Mouse (Mus musculus) neutrophil, adult 5-6 weeks (primary cell): ENCODE measurements around the gene Ptpn23. TPM values are rescaled to one million over a fixed set of nuclear protein-coding genes. Genes with fewer than 3 reads are reported as not detected.

Experiments
- ATAC-seq: fragments of 151-379, 151-347 bp; 2 replicates; pipeline ENCODE4 v1.8.0; 2017; ENCODE audit warnings: mild to moderate bottlenecking, moderate TSS enrichment; ENCODE audit not compliant: insufficient number of reproducible peaks, poor library complexity, low FRiP score, severe bottlenecking; ENCODE audit errors: extremely low read depth
- total RNA-seq: library from RNA; stranded (forward); fragments of 200-1000 nt; gene quantifications from 2 replicates; pipeline ENCODE4 v1.2.3, GENCODE M21; 2017

Ptpn23 gene
- total RNA-seq, 1 experiment from 2014 or later = 15.6 TPM

DNA sequence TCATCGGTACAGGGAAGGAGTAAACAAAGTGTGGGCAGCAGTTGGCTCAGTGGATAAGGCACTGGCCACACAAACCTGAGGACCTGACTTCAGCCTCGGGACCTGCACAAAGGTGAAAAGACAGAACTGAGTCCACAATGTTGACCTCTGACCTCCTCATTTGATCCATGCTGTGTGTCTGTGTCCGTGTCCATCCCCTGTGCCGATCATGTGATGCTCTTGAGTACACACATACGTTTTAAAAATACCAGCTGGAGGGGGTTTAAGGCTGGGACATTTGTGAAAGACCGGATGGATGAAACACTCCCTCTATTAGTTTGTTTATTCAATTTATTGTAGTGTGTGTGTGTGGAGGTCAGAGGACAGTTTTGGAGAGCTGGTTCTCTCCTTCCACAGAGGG is 64.2 kb downstream of the Ptpn23 start:
- ATAC-seq = no peak

DNA sequence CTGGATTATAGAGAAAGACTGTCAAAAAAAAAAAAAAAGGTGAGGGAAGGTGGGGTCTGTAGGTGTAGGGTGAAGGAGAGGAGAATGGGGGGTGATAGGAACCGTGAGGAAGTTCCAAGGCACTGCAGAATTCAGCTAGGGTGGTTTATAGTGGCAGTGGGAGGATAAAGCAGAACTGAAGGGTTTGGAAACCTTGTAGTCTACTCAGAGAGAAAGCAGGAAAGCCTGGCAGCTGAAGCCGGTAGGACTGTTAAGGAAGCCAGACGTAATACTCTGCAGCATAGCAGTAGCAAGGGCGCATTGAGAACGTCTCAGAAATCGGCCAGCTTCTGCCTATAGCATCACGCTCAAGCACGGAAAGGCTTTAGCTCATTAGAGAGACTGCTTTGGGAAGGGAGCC is 66.0 kb downstream of the Ptpn23 start:
- ATAC-seq = no peak

DNA sequence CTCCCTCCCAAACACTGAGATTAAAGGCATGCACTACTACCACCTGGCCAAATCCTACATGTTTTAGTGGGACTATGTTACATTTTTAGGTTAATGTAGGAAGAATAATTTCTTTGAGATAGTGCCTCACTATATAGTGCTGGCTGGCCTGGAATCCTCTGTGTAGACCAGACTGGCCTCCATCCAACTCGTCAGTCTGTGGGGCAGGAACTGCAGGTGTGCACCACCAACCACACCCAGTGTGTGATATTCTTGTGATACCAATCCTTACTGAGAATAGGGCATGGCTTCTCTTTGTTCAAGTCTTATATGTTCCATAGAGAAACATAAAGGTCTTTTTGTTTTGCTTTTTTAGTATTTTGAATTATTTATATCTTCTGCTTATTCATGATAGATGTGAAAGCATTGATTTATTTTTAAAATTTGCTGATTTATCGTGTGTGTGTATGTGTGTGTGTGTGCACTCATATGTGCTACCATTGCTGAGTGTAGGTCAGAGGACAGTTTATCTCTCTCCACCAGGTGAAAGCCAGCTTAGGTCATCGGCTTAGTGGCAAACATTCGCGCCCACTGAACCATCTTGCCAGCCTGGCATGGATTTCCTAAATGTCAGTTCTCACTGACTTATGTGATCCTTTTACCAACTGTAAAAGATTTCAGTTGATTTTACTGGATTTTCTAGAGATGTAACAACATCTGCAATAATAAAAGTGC is 67.8 kb downstream of the Ptpn23 start:
- no peak for ATAC-seq

Other genes starting within 250 kb of the Ptpn23 start
- gene Cspg5, start 164.4 kb downstream of the Ptpn23 start, total RNA-seq = 0.61 and 0.70 TPM in 2 replicates
- gene Elp6, start 103.0 kb downstream of the Ptpn23 start, total RNA-seq = 3.5 and 3.6 TPM in 2 replicates
- 18.2 and 20.4 TPM in 2 replicates for gene Scap, start 74.9 kb downstream of the Ptpn23 start, total RNA-seq
- gene Ngp, start 11.5 kb upstream of the Ptpn23 start, total RNA-seq = 17.9 and 25.6 TPM in 2 replicates
- gene Klhl18, start 68.5 kb upstream of the Ptpn23 start, total RNA-seq = 41.9 and 42.6 TPM in 2 replicates
- gene Kif9, start 68.7 kb upstream of the Ptpn23 start, total RNA-seq = 5.1 and 5.4 TPM in 2 replicates
- 381 and 399 TPM in 2 replicates for gene Setd2, start 124.4 kb upstream of the Ptpn23 start, total RNA-seq
- 13.8 and 14.0 TPM in 2 replicates for gene Nradd, start 216.2 kb upstream of the Ptpn23 start, total RNA-seq
- gene Nbeal2, start 245.9 kb upstream of the Ptpn23 start, total RNA-seq = 110 and 138 TPM in 2 replicates
- gene Ccdc12, start 248.3 kb upstream of the Ptpn23 start, total RNA-seq = 123 and 125 TPM in 2 replicates